Mouse (Mus musculus) forebrain, postnatal 0 days (tissue): ENCODE measurements at regions not wholly inside any gene's neighbourhood (a gene's known extent, or its start where the extent isn't known, plus 50 kb on each side); places are given as distances from the start of the nearest gene placed in this dataset.

ENCODE experiments used
- ATAC-seq: fragments of 200-750 bp; cut with Nextera tagmentation; 2 replicates; pipeline ENCODE4 v1.8.0; 2017; ENCODE audit warnings: mild to moderate bottlenecking, moderate library complexity
- DNase-seq: peaks from one replicate; pipeline ENCODE4 v3.0.0-alpha.2; 2015
- H3K27ac ChIP-seq: fragments of 300-500 bp; sonication (generic); 2 replicates; pipeline ENCODE4 v1.5.1; 2014; ENCODE audit warnings: low read depth, mild to moderate bottlenecking, antibody characterized with exemption, low read length, moderate library complexity, mixed read lengths
- H3K27me3 ChIP-seq: fragments of 300-500 bp; sonication (generic); 2 replicates; pipeline ENCODE4 v1.6.1; 2014; ENCODE audit warnings: mild to moderate bottlenecking, low read length, mixed read lengths; ENCODE audit not compliant: insufficient read depth
- H3K36me3 ChIP-seq: fragments of 300-500 bp; sonication (generic); 2 replicates; pipeline ENCODE4 v1.6.1; 2014; ENCODE audit warnings: mild to moderate bottlenecking, moderate library complexity; ENCODE audit not compliant: insufficient read depth
- H3K4me1 ChIP-seq: fragments of 300-500 bp; sonication (generic); 2 replicates; pipeline ENCODE4 v1.6.1; 2014; ENCODE audit warnings: antibody characterized with exemption; ENCODE audit not compliant: insufficient read depth
- H3K4me2 ChIP-seq: fragments of 300-500 bp; sonication (generic); 2 replicates; pipeline ENCODE4 v1.6.1; 2014; ENCODE audit warnings: low read depth, mild to moderate bottlenecking, moderate library complexity
- H3K4me3 ChIP-seq: fragments of 300-500 bp; sonication (generic); 2 replicates; pipeline ENCODE4 v1.5.1; 2014; ENCODE audit warnings: low read depth, low read length, mixed read lengths
- H3K9ac ChIP-seq: fragments of 300-500 bp; sonication (generic); 2 replicates; pipeline ENCODE4 v1.6.1; 2014; ENCODE audit warnings: mild to moderate bottlenecking
- H3K9me3 ChIP-seq: fragments of 300-500 bp; sonication (generic); 2 replicates; pipeline ENCODE4 v1.6.1; 2016; ENCODE audit warnings: low read length
- CTCF ChIP-seq: sonication (generic); IDR thresholded peaks from 2 replicates; pipeline ENCODE4 v1.5.1; 2016; ENCODE audit warnings: antibody characterized with exemption, control low read depth, low read depth
- WGBS: fragments of 180-500 bp; shearing (Covaris S2); extraction: QIAGEN DNeasy Blood & Tissue Kit; methylation state at CpG from one replicate; pipeline ENCODE4 v1.1.7; 2014; 5-methylcytosine and 5-hydroxymethylcytosine counted together

DNA sequence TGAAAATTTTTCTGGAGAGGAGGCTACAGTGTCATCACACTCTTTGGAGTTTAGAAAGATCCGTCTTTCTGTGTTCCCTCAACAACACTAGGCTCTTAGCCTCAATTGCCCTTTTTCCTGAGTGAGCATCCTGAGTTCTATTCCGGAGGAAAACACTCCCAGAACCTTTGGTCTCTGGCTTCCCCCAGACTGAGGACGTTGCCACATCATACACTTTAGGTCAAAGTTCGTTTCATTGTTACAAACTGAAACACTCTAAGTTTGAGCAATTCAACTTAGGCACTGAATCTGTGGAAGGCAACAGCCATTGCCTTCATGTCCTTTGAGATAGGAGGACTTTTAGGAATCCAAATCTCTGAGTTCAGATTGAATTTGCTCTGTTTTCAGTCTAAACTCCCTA is 85.0 kb downstream of the Arl4a start:
- H3K4me3 ChIP-seq, result no peak overlapping the region
- no peak for DNase-seq
- H3K4me2 ChIP-seq, result no peak overlapping the region
- H3K36me3 ChIP-seq, result no peaks in the 10 kb centered on the region
- ATAC-seq, result no peak
- H3K27me3 ChIP-seq, result no peaks in the 10 kb centered on the region
- no peaks in the 10 kb centered on the region for H3K9me3 ChIP-seq
- WGBS, result 80% methylated on average over 4 of the region's 4 CpGs
- no peak overlapping the region for H3K27ac ChIP-seq
- no peak for TF ChIP-seq CTCF
- H3K4me1 ChIP-seq, result peaks cover 8% of the 10 kb centered on the region
- H3K9ac ChIP-seq, result no peak overlapping the region

DNA sequence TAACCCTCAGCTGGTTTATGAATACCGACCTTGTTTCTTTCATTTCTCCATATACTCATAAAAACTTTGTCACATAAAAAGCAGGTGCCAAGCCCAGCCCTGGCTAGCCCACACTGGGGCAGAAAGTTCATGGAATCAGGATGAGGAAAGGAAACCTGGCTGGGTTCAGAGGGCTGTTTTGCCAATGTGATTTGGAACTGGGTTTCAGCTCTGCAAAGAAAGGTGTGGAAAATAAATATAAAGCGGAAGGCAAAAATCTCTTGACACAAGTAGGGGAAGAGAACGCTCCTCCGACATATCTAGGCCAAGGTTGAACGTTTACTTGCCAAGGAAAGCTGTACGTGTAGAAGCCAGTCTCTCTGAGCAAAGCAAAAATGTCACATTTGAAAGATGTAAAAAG is 85.9 kb downstream of the Arl4a start:
- no peak overlapping the region for H3K4me3 ChIP-seq
- no peaks in the 10 kb centered on the region; the same call in 1 of the 2 replicates for H3K4me1 ChIP-seq
- no peaks in the 10 kb centered on the region for H3K27me3 ChIP-seq
- TF ChIP-seq CTCF, result no peak
- no peak overlapping the region for H3K27ac ChIP-seq
- H3K36me3 ChIP-seq, result no peaks in the 10 kb centered on the region
- DNase-seq (no peak), ATAC-seq (no peak)
- H3K9me3 ChIP-seq, result no peaks in the 10 kb centered on the region
- no peak overlapping the region for H3K9ac ChIP-seq
- H3K4me2 ChIP-seq, result no peak overlapping the region
- WGBS, result 78% methylated on average over 6 of the region's 6 CpGs

GRCm38 (mm10) chr12:39950270-39950801 is 87.5 kb downstream of the Arl4a start:
- no peak for TF ChIP-seq CTCF
- H3K4me1 ChIP-seq, result no peaks in the 10 kb centered on the region; the same call in 1 of the 2 replicates
- H3K36me3 ChIP-seq, result no peaks in the 10 kb centered on the region
- H3K27me3 ChIP-seq, result no peaks in the 10 kb centered on the region
- no peak overlapping the region for H3K4me2 ChIP-seq
- WGBS, result 58% methylated on average over 7 of the region's 7 CpGs
- ATAC-seq, result no peak
- H3K27ac ChIP-seq, result no peak overlapping the region
- H3K4me3 ChIP-seq, result no peak overlapping the region
- no peak overlapping the region for H3K9ac ChIP-seq
- no peaks in the 10 kb centered on the region for H3K9me3 ChIP-seq
- no peak for DNase-seq

- H3K27me3 ChIP-seq, result no peaks in the 10 kb centered on the region
- 43% methylated on average over 5 of the region's 5 CpGs for WGBS
- no peaks in the 10 kb centered on the region for H3K9me3 ChIP-seq
- H3K4me2 ChIP-seq, result no peak overlapping the region
- H3K4me3 ChIP-seq, result no peak overlapping the region
- no peak overlapping the region for H3K9ac ChIP-seq
- no peaks in the 10 kb centered on the region for H3K36me3 ChIP-seq
- no peak for TF ChIP-seq CTCF
- no peak overlapping the region for H3K27ac ChIP-seq
- no peak for ATAC-seq
- no peaks in the 10 kb centered on the region; the same call in 1 of the 2 replicates for H3K4me1 ChIP-seq
- no peak for DNase-seq
These were observed 94.9 kb downstream of the Arl4a start for GRCm38 (mm10) chr12:39942910-39943309.

DNA sequence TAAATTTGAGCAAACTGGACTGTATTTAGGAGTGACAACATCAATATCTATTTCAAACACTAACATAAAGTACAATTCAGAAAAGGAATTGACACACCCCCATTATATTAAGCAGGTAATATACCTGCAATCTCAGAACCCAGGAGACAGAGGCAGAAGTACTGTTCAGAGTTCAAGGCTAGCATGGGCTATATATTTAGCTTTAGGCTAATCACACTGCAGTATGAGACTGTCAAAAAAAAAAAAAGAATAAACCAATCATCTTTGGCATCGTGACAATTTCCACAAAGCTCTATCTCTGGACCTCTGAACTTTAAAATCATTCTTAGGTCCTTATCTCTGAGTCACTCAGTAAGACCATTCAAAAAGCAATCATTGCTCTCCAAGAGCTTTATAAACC is 96.7 kb downstream of the Arl4a start:
- WGBS, result 86% methylated on average over 1 of the region's 1 CpGs
- H3K4me1 ChIP-seq, result no peaks in the 10 kb centered on the region
- no peaks in the 10 kb centered on the region for H3K27me3 ChIP-seq
- no peak overlapping the region for H3K9ac ChIP-seq
- no peak overlapping the region for H3K4me2 ChIP-seq
- H3K9me3 ChIP-seq, result no peaks in the 10 kb centered on the region
- no peak overlapping the region for H3K4me3 ChIP-seq
- ATAC-seq (no peak), DNase-seq (no peak)
- no peaks in the 10 kb centered on the region for H3K36me3 ChIP-seq
- no peak overlapping the region for H3K27ac ChIP-seq
- no peak for TF ChIP-seq CTCF

DNA sequence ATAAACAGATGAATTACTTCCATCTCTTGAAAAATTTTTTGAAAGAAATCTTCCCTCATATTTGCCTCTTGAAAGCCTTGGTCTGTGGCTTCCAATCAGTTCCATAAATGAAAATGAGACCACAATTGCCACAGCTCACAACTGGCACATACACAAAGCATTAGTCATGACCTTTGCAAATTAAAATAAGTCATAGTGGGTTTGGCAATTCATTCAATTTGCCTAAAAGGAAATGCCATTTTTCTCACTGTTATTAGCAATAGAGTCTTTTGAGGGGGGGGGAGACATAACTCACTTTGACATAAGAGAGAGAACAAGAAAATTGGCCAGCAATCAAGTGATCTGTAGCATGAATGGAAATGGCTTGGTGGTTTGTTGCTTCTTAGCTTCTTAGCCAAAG is 98.8 kb downstream of the Arl4a start:
- DNase-seq (no peak), ATAC-seq (no peak)
- no peak for TF ChIP-seq CTCF
- no peak overlapping the region for H3K27ac ChIP-seq
- no peak overlapping the region for H3K4me3 ChIP-seq
- H3K9ac ChIP-seq, result no peak overlapping the region
- no peaks in the 10 kb centered on the region for H3K36me3 ChIP-seq
- H3K4me1 ChIP-seq, result no peaks in the 10 kb centered on the region
- H3K27me3 ChIP-seq, result no peaks in the 10 kb centered on the region
- no peaks in the 10 kb centered on the region for H3K9me3 ChIP-seq
- no peak overlapping the region for H3K4me2 ChIP-seq

DNA sequence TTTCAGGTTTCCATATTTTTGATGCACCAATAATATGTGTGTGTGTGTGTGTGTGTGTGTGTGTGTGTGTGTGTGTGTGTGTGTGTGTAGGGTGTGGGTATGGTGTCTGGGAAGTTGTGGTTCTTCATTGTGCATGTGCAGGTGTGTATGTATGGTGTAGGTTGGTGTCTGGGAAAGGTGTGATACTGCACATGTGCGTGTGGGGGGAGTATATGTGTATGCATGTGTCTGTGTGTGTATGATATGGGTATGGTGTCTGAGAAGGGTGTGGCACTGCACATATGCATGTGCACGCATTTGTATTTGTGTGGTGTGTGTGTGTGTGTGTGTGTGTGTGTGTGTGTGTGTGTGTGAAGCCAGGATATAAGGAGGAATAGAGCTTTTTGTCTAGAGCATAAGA is 99.6 kb downstream of the Arl4a start:
- DNase-seq (no peak), ATAC-seq (no peak)
- H3K27me3 ChIP-seq, result no peaks in the 10 kb centered on the region
- TF ChIP-seq CTCF, result no peak
- 89% methylated on average over 2 of the region's 2 CpGs for WGBS
- H3K4me1 ChIP-seq, result no peaks in the 10 kb centered on the region
- H3K36me3 ChIP-seq, result no peaks in the 10 kb centered on the region
- no peak overlapping the region for H3K4me3 ChIP-seq
- H3K4me2 ChIP-seq, result no peak overlapping the region
- H3K9me3 ChIP-seq, result no peaks in the 10 kb centered on the region
- H3K27ac ChIP-seq, result no peak overlapping the region
- no peak overlapping the region for H3K9ac ChIP-seq

GRCm38 (mm10) chr12:39936331-39936730 is 101.5 kb downstream of the Arl4a start:
- DNase-seq (peak; percentile 40), ATAC-seq (peak; percentile 74)
- Histone ChIP-seq H3K36me3 (no peaks in the 10 kb centered on the region), H3K27ac (no peak overlapping the region), H3K9ac (no peak overlapping the region), H3K4me2 (no peak overlapping the region), H3K4me1 (no peaks in the 10 kb centered on the region), H3K4me3 (no peak overlapping the region), H3K9me3 (no peaks in the 10 kb centered on the region), H3K27me3 (no peaks in the 10 kb centered on the region)
- 30% methylated on average over 11 of the region's 11 CpGs for WGBS
- TF ChIP-seq CTCF, result no peak
